Mouse (Mus musculus): ENCODE results near the gene Senp6. TPM values are rescaled to one million over a fixed set of nuclear protein-coding genes. Genes with fewer than 3 reads are reported as not detected.

Senp6 gene
- total RNA-seq (2023): 100 to 1,000 TPM; 176 to 179 TPM

GRCm38 (mm10) chr9:80066367-80067220 lies at the start of gene Senp6:
Senp6 (plus strand) TSS chr9:80066903.

DNA sequence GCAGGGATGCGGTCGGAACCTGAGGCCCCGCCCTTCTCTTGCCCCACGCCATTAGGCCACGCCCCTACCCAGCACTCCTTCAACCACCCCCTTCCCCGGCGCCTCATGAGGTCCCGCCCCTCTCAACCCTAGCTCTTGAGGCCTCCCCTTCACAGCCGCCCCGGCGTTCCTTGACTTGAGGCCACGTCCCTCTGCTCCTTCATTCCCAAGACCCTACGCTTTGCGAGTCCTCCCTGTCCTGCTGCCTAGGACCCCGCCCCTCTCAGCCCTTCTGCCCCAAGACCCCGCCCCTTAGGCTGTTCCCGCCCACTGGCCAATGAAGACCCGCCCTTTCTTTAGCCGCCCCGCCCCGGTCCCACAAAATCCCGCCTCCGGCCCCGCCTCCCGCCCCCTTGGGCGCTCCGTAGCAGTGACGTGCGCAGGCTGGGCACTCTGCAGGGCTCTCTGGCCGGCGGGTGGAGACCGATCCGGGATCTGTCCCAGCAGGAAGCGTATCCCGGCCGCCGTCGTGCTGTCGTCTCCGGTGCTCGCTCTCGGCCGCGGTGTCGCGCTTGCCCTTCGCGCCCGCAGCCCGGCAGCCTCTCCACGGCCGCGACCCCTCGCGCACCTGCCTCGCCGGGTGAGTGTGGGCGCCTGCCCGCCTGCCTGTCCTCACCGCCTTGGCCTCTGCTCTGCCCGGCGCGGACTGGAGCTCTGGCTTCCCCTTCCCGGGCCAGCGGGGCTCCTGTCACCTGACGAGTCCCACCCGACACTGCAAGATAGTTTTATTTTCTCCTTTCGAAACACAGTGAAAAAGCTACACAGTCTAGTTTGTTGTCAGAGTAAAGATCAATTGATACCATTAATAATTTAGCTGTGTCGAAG lies 98.1 kb downstream of the Senp6 start, which contains the start of gene Myo6:
TSS of gene Myo6 (plus strand) at position 421 of the 864 bp plus-strand sequence.

Other genes with a start within 250 kb of the Senp6 start
- not detected for gene Filip1, start 54.1 kb upstream of the Senp6 start, total RNA-seq (2023)
- 1 to 10 TPM; 2.7 to 4.4 TPM for gene Myo6, start 98.1 kb downstream of the Senp6 start, total RNA-seq (2023)